Mouse (Mus musculus): Measurements from ENCODE around the gene Pkp3.

The Pkp3 gene

GRCm38 (mm10) chr7:141057541-141057940 is 20.5 kb upstream of the Pkp3 start:
- no peak for DNase-seq (ENCODE audit: low read depth)

GRCm38 (mm10) chr7:141058601-141059341 is 19.2 kb upstream of the Pkp3 start:
- DNase-seq (ENCODE audit: low read depth): no peak

- no peak for DNase-seq (ENCODE audit: low read depth)
Measured at GRCm38 (mm10) chr7:141059929-141060328, 18.1 kb upstream of the Pkp3 start.

- no peak for DNase-seq (ENCODE audit: low read depth)
Measured at GRCm38 (mm10) chr7:141060426-141061242, 17.4 kb upstream of the Pkp3 start, which contains the start of gene B4galnt4. Gene B4galnt4, plus strand, starts transcription at chr7:141061104.

GRCm38 (mm10) chr7:141061269-141061692 is 16.7 kb upstream of the Pkp3 start:
- no peak for DNase-seq (ENCODE audit: low read depth)

- no peak for DNase-seq (ENCODE audit: low read depth)
Measured at GRCm38 (mm10) chr7:141062525-141062924, 15.5 kb upstream of the Pkp3 start.

GRCm38 (mm10) chr7:141063353-141063752 is 14.7 kb upstream of the Pkp3 start:
- no peak for DNase-seq (ENCODE audit: low read depth)

- no peak for DNase-seq (ENCODE audit: low read depth)
Measured at GRCm38 (mm10) chr7:141064175-141064574, 13.8 kb upstream of the Pkp3 start.

- no peak for DNase-seq (ENCODE audit: low read depth)
Measured at GRCm38 (mm10) chr7:141064576-141064975, 13.4 kb upstream of the Pkp3 start.

- no peak for DNase-seq (ENCODE audit: low read depth)
Measured at GRCm38 (mm10) chr7:141068351-141068750, 9.7 kb upstream of the Pkp3 start.

- peak; percentile 73 for DNase-seq (ENCODE audit: low read depth)
Measured at GRCm38 (mm10) chr7:141070058-141070862, 7.8 kb upstream of the Pkp3 start.

- DNase-seq (ENCODE audit: low read depth): peak; percentile 44
Measured at GRCm38 (mm10) chr7:141072017-141072745, 5.8 kb upstream of the Pkp3 start.

- DNase-seq (ENCODE audit: low read depth): no peak
Measured at GRCm38 (mm10) chr7:141073782-141074181, 4.2 kb upstream of the Pkp3 start.

- no peak for DNase-seq (ENCODE audit: low read depth)
Measured at GRCm38 (mm10) chr7:141078876-141079275, 858 bp downstream of the Pkp3 start.

GRCm38 (mm10) chr7:141079481-141080449 is 1.7 kb downstream of the Pkp3 start:
- no peak for DNase-seq (ENCODE audit: low read depth)

GRCm38 (mm10) chr7:141087894-141088293 is 9.9 kb downstream of the Pkp3 start:
- DNase-seq (ENCODE audit: low read depth): no peak

- DNase-seq (ENCODE audit: low read depth): no peak
Measured at GRCm38 (mm10) chr7:141088473-141088872, 10.5 kb downstream of the Pkp3 start.

- DNase-seq (ENCODE audit: low read depth): no peak
Measured at GRCm38 (mm10) chr7:141090228-141090627, 12.2 kb downstream of the Pkp3 start.

- DNase-seq (ENCODE audit: low read depth): peak; percentile 90
Measured at GRCm38 (mm10) chr7:141092051-141092735, 14.2 kb downstream of the Pkp3 start.

- DNase-seq (ENCODE audit: low read depth): no peak
Measured at GRCm38 (mm10) chr7:141093950-141094349, 15.9 kb downstream of the Pkp3 start.

All from c-Kit-positive CD71-positive TER-119-negative erythroid progenitor cells, embryonic 14.5 days (primary cell).